Mouse (Mus musculus): ENCODE data around the gene Ripor1.

- TF ChIP-seq CTCF (IDR thresholded peaks at IDR 0.05; ENCODE audit: low read depth) (no peak), EP300 (IDR thresholded peaks at IDR 0.05; ENCODE audit: low read depth) (no peak)
These were observed 40.1 kb downstream of the Ripor1 start for GRCm38 (mm10) chr8:105645205-105645604.
